Mouse (Mus musculus): ENCODE measurements at regions not wholly inside any gene's neighbourhood (a gene's known extent, or its start where the extent isn't known, plus 50 kb on each side); places are given as distances from the start of the nearest gene placed in this dataset.

- TF ChIP-seq CTCF (conservative IDR thresholded peaks at IDR 0.05; ENCODE audit: low read length) (no peak), POU5F1 (IDR thresholded peaks at IDR 0.05; ENCODE audit: borderline replicate concordance, low read length) (no peak)
Measured at GRCm38 (mm10) chr2:173407133-173407532, 115.3 kb upstream of the 1700021F07Rik start.

Data from E14TG2a.4 (cell line).